Mouse (Mus musculus) neural tube, embryonic 15.5 days (tissue): Measurements from ENCODE around the gene Kl. TPM values are rescaled to one million over a fixed set of nuclear protein-coding genes. Genes with fewer than 3 reads are reported as not detected.

Experiments used
- ATAC-seq: fragments of 200-750 bp; cut with Nextera tagmentation; 2 replicates; pipeline ENCODE4 v1.8.0; 2017; ENCODE audit warnings: mild to moderate bottlenecking, moderate TSS enrichment, moderate library complexity; ENCODE audit not compliant: low FRiP score
- H3K27ac ChIP-seq: fragments of 300-500 bp; sonication (generic); replicated peaks from 2 replicates; pipeline ENCODE4 v1.5.1; 2015; ENCODE audit warnings: mild to moderate bottlenecking, inconsistent platforms
- H3K27me3 ChIP-seq: fragments of 300-500 bp; sonication (generic); replicated peaks from 2 replicates; pipeline ENCODE4 v1.6.1; 2015; ENCODE audit warnings: inconsistent platforms
- H3K36me3 ChIP-seq: fragments of 300-500 bp; sonication (generic); 2 replicates; pipeline ENCODE4 v1.6.1; 2015; ENCODE audit warnings: inconsistent platforms
- H3K4me1 ChIP-seq: fragments of 300-500 bp; sonication (generic); 2 replicates; pipeline ENCODE4 v1.6.1; 2015; ENCODE audit warnings: inconsistent platforms
- H3K4me2 ChIP-seq: fragments of 300-500 bp; sonication (generic); 2 replicates; pipeline ENCODE4 v1.6.1; 2015; ENCODE audit warnings: inconsistent platforms, mild to moderate bottlenecking, moderate library complexity
- H3K4me3 ChIP-seq: fragments of 300-500 bp; sonication (generic); replicated peaks from 2 replicates; pipeline ENCODE4 v1.5.1; 2015; ENCODE audit warnings: mild to moderate bottlenecking, inconsistent platforms
- H3K9ac ChIP-seq: fragments of 300-500 bp; sonication (generic); replicated peaks from 2 replicates; pipeline ENCODE4 v1.6.1; 2015; ENCODE audit warnings: mild to moderate bottlenecking, inconsistent platforms
- H3K9me3 ChIP-seq: fragments of 300-500 bp; sonication (generic); replicated peaks from 2 replicates; pipeline ENCODE4 v1.6.1; 2016; ENCODE audit warnings: inconsistent platforms
- WGBS: fragments of 180-500 bp; shearing (Covaris S2); methylation state at CpG from one replicate; pipeline ENCODE4 v1.1.7; 2015; ENCODE audit warnings: mixed read lengths; 5-methylcytosine and 5-hydroxymethylcytosine counted together
- polyA plus RNA-seq: library from polyadenylated mRNA; unstranded; fragments of >200 nt; fragmentation: Nextera tagmentation; extraction: Ambion mirVana; gene quantifications from 2 replicates; pipeline ENCODE4 v1.2.1, GENCODE M21; 2015

The Kl gene
- polyA plus RNA-seq, 1 experiment from 2014 or later = 1.0 TPM

GRCm38 (mm10) chr5:151018959-151019358 lies 66.6 kb downstream of the Kl start:
- no peak for ATAC-seq
- 50% methylated on average over 5 of the region's 5 CpGs for WGBS
- no peak overlapping the region for H3K4me3 ChIP-seq
- H3K27me3 ChIP-seq = no peaks in the 10 kb centered on the region
- H3K4me1 ChIP-seq = peaks cover 33% of the 10 kb centered on the region
- no peak overlapping the region for H3K9ac ChIP-seq
- no peak overlapping the region for H3K27ac ChIP-seq
- H3K36me3 ChIP-seq = no peaks in the 10 kb centered on the region
- no peaks in the 10 kb centered on the region for H3K9me3 ChIP-seq
- H3K4me2 ChIP-seq = no peak overlapping the region

GRCm38 (mm10) chr5:151020031-151020820 lies 67.8 kb downstream of the Kl start:
- H3K27ac ChIP-seq = peak overlapping the region; percentile 1; the same call in 1 of the 2 replicates

GRCm38 (mm10) chr5:151020831-151021230 lies 68.4 kb downstream of the Kl start:
- Histone ChIP-seq H3K9me3 (no peaks in the 10 kb centered on the region), H3K4me1 (peaks cover 33% of the 10 kb centered on the region), H3K36me3 (no peaks in the 10 kb centered on the region), H3K9ac (no peak overlapping the region), H3K27ac (peak overlapping the region; percentile 1; the same call in 1 of the 2 replicates), H3K4me3 (no peak overlapping the region), H3K4me2 (no peak overlapping the region), H3K27me3 (no peaks in the 10 kb centered on the region)
- ATAC-seq = no peak
- WGBS = 77% methylated on average over 14 of the region's 14 CpGs

More at GRCm38 (mm10) chr5:151020031-151020820, 67.8 kb downstream of the Kl start:
- no peak overlapping the region for H3K4me2 ChIP-seq
- WGBS = 67% methylated on average over 13 of the region's 13 CpGs
- no peak for ATAC-seq
- H3K4me1 ChIP-seq = peaks cover 33% of the 10 kb centered on the region
- H3K27me3 ChIP-seq = no peaks in the 10 kb centered on the region
- no peaks in the 10 kb centered on the region for H3K9me3 ChIP-seq
- no peaks in the 10 kb centered on the region for H3K36me3 ChIP-seq
- H3K9ac ChIP-seq = no peak overlapping the region
- H3K4me3 ChIP-seq = no peak overlapping the region

DNA sequence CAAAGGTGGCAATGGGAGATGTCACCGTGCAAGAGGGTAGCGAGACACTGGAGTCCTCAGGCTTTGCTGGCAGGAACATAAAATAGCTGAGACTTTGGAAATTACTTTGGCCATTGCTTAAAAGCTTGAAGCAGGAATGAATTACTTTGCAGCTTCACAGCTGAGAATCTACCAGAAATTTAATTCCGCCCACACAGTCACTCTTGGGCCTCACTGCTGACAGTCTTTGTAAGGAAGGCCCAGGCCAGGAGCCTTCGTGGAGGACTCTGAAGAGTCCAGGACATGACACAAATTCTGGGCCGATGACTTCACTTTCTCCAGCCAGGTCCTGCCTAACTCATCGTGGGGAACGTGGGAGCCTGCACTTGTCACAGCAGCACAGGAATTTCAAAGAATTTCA lies 69.6 kb downstream of the Kl start:
- ATAC-seq = no peak
- Histone ChIP-seq H3K27ac (no peak overlapping the region), H3K27me3 (no peaks in the 10 kb centered on the region), H3K9ac (no peak overlapping the region), H3K9me3 (no peaks in the 10 kb centered on the region), H3K4me1 (peaks cover 34% of the 10 kb centered on the region), H3K4me3 (no peak overlapping the region), H3K36me3 (no peaks in the 10 kb centered on the region), H3K4me2 (no peak overlapping the region)
- WGBS = 83% methylated on average over 7 of the region's 7 CpGs

GRCm38 (mm10) chr5:151022939-151023338 lies 70.5 kb downstream of the Kl start:
- H3K9ac ChIP-seq = no peak overlapping the region
- ATAC-seq = no peak
- H3K9me3 ChIP-seq = no peaks in the 10 kb centered on the region
- no peak overlapping the region; the same call in 1 of the 2 replicates for H3K4me2 ChIP-seq
- WGBS = 31% methylated on average over 1 of the region's 1 CpGs
- peak overlapping the region; percentile 65; the same call in 1 of the 2 replicates for H3K27ac ChIP-seq
- H3K4me3 ChIP-seq = no peak overlapping the region
- H3K27me3 ChIP-seq = no peaks in the 10 kb centered on the region
- peaks cover 37% of the 10 kb centered on the region for H3K4me1 ChIP-seq
- H3K36me3 ChIP-seq = no peaks in the 10 kb centered on the region

- H3K9me3 ChIP-seq = no peaks in the 10 kb centered on the region
- peak overlapping the region; percentile 15 for H3K4me2 ChIP-seq
- no peaks in the 10 kb centered on the region for H3K36me3 ChIP-seq
- H3K4me3 ChIP-seq = no peak overlapping the region
- WGBS = 15% methylated on average over 8 of the region's 8 CpGs
- peaks cover 37% of the 10 kb centered on the region for H3K4me1 ChIP-seq
- no peaks in the 10 kb centered on the region for H3K27me3 ChIP-seq
- peak overlapping the region; percentile 65 for H3K27ac ChIP-seq
- peak; percentile 43; the same call in 1 of the 2 replicates for ATAC-seq
- no peak overlapping the region for H3K9ac ChIP-seq
These were observed 71.1 kb downstream of the Kl start for GRCm38 (mm10) chr5:151023461-151023860.

DNA sequence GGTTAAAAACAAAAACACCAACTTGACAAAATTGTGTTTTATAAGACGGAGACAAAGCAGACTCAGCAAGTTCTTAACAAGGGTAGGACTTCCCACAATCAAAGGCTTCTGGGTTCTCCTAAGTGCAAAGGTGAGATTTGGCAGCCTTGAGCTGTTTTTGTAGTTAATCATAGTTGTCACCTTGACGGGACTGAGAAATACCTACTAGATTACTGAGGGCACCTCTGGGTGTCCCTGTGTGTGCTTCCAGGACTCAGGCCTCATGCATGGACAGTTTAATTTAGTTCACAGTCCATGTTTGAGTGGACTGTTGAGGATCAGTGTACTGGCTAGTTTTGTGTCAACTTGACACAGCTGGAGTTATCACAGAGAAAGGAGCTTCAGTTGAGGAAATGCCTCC lies 72.1 kb downstream of the Kl start:
- WGBS = 86% methylated on average over 2 of the region's 2 CpGs
- H3K4me1 ChIP-seq = peaks cover 33% of the 10 kb centered on the region
- H3K9ac ChIP-seq = no peak overlapping the region

DNA sequence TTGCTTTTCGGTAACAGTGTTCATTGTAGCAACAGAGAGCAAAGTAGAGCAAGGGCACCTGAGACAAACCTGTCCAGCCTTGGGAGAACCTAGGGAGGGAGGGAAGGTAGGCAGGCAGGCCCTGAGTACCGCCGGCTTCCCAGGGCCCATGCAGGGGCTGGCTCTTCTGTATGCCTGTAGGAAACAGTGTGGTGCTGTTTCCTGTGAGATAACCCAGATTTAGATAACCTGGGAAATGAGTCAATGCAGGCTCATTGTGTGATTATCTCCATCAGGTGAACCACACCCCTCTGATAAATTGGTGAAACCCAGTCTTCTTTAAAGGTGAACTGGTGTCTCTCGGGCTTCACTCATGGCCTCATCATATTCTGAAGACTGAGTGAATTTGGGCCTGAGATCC lies 73.7 kb downstream of the Kl start:
- H3K27ac ChIP-seq = no peak overlapping the region
- H3K9ac ChIP-seq = no peak overlapping the region
- no peak for ATAC-seq
- no peak overlapping the region for H3K4me3 ChIP-seq
- H3K9me3 ChIP-seq = no peaks in the 10 kb centered on the region
- no peaks in the 10 kb centered on the region for H3K36me3 ChIP-seq
- WGBS = 94% methylated on average over 4 of the region's 4 CpGs
- H3K4me2 ChIP-seq = no peak overlapping the region
- H3K4me1 ChIP-seq = peaks cover 20% of the 10 kb centered on the region
- no peaks in the 10 kb centered on the region for H3K27me3 ChIP-seq

More for the DNA sequence above, 72.1 kb downstream of the Kl start:
- Histone ChIP-seq H3K9me3 (no peaks in the 10 kb centered on the region), H3K27me3 (no peaks in the 10 kb centered on the region), H3K4me2 (no peak overlapping the region), H3K36me3 (no peaks in the 10 kb centered on the region), H3K27ac (no peak overlapping the region), H3K4me3 (no peak overlapping the region)
- no peak for ATAC-seq

DNA sequence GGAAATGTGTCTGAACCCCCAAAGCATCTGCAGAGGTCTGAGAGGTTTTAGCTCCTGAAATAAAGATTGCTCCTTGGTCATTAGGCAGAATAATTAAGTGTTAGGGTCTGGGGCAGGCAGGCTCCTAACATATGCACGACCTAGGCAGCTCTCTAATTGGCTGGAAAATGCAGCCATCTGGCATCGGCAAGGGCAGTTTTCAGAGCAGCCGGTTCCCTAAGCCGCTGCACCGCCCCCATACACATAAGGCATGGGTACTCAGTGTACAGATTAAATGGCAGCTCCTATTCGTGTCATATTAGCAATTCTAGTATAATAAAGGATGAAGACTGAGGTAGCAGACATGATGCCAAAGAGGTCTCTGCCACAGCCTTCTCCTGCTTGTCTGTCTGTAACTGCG lies 74.8 kb downstream of the Kl start:
- H3K4me1 ChIP-seq = peaks cover 20% of the 10 kb centered on the region
- 30% methylated on average over 7 of the region's 7 CpGs for WGBS
- H3K27me3 ChIP-seq = no peaks in the 10 kb centered on the region
- ATAC-seq = no peak
- H3K4me2 ChIP-seq = no peak overlapping the region
- H3K27ac ChIP-seq = no peak overlapping the region
- H3K4me3 ChIP-seq = no peak overlapping the region
- no peaks in the 10 kb centered on the region for H3K36me3 ChIP-seq
- no peaks in the 10 kb centered on the region for H3K9me3 ChIP-seq
- no peak overlapping the region for H3K9ac ChIP-seq

DNA sequence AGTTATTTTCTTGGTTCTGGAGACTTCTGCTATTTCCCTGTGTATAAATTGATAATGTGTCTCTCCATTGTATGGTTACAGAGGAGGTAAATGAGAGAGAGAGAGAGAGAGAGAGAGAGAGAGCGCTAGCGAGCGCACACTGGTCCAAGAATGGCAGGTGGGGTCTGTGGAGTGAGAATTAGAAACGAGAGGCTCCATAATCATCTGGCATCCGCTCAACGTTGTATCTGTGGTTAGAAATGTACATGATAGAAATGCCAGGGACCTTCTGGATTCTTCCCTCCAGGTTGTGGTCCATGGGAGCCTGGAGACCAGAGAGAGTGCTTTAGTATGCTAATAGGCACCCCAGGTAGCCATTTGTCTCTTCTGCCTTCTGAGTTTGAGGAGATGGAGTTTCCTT lies 76.5 kb downstream of the Kl start:
- Histone ChIP-seq H3K27me3 (no peaks in the 10 kb centered on the region), H3K27ac (no peak overlapping the region), H3K4me1 (0 out of 2 replicates have a peak, but pooled peaks cover 6% of the 10 kb centered on the region), H3K4me2 (no peak overlapping the region), H3K9ac (no peak overlapping the region), H3K4me3 (no peak overlapping the region), H3K36me3 (no peaks in the 10 kb centered on the region), H3K9me3 (no peaks in the 10 kb centered on the region)
- 58% methylated on average over 6 of the region's 6 CpGs for WGBS
- no peak for ATAC-seq

GRCm38 (mm10) chr5:151034715-151035512 lies 82.5 kb downstream of the Kl start:
- Histone ChIP-seq H3K9ac (no peak overlapping the region), H3K27ac (no peak overlapping the region)

DNA sequence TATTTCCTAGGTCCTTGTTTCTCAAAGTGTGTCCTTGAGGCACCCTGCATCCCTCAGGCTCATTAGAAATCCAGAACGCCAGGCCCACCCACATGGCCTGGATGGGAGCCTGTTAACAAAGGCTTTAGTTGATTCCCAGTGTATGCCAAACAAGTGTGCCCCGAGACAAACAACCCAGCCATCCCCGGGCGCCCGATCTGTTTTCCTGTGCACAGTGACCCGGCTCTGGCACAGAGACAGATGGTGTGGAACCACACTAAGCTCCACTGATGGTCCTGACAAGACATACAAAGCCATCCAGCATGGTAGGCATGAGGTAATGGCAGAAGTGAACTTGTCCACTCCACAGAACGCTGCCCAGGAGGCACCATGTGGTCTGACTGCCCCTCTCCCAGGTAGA lies 85.5 kb downstream of the Kl start:
- H3K27ac ChIP-seq = no peak overlapping the region
- H3K27me3 ChIP-seq = no peaks in the 10 kb centered on the region
- H3K9me3 ChIP-seq = no peaks in the 10 kb centered on the region
- no peak overlapping the region for H3K4me3 ChIP-seq
- 80% methylated on average over 7 of the region's 7 CpGs for whole genome bisulfite sequencing
- no peak overlapping the region for H3K4me2 ChIP-seq
- no peak for ATAC-seq
- no peaks in the 10 kb centered on the region for H3K4me1 ChIP-seq
- H3K9ac ChIP-seq = no peak overlapping the region
- no peaks in the 10 kb centered on the region for H3K36me3 ChIP-seq

More at GRCm38 (mm10) chr5:151034715-151035512, 82.5 kb downstream of the Kl start:
- no peak overlapping the region for H3K4me3 ChIP-seq
- ATAC-seq = no peak
- H3K27me3 ChIP-seq = no peaks in the 10 kb centered on the region
- H3K36me3 ChIP-seq = no peaks in the 10 kb centered on the region
- H3K4me1 ChIP-seq = no peaks in the 10 kb centered on the region
- H3K4me2 ChIP-seq = no peak overlapping the region
- H3K9me3 ChIP-seq = no peaks in the 10 kb centered on the region
- WGBS = 70% methylated on average over 9 of the region's 9 CpGs
